Mouse (Mus musculus) gastrocnemius, postnatal 36 days (tissue): ENCODE data around the gene Erg. TPM values are rescaled to one million over a fixed set of nuclear protein-coding genes. Genes with fewer than 3 reads are reported as not detected.

Experiments
- DNase-seq, 2 experiments: peaks; one replicate each; pipeline ENCODE4 v3.0.0; 2022
- intact Hi-C: fragments of 180-260 bp; cut with DNase I; formaldehyde crosslinking; loops from one replicate; pipeline ENCODE4 v1.15.1; 2025
- total RNA-seq, 2 experiments: library from RNA; stranded (reverse); gene quantifications; 2 replicates each; pipeline ENCODE4 v1.2.3; 2021

Erg gene
- total RNA-seq, 2 experiments from 2014 or later: 9.8 to 10.7 TPM

GRCm38 (mm10) chr16:95490386-95490785, 96.0 kb downstream of the Erg start:
- intact Hi-C loops: no loop called here

GRCm38 (mm10) chr16:95487606-95488351, 98.6 kb downstream of the Erg start:
- intact Hi-C loops: no loop called here
- DNase-seq: no peak

More at GRCm38 (mm10) chr16:95490386-95490785, 96.0 kb downstream of the Erg start:
- no peak for DNase-seq

DNA sequence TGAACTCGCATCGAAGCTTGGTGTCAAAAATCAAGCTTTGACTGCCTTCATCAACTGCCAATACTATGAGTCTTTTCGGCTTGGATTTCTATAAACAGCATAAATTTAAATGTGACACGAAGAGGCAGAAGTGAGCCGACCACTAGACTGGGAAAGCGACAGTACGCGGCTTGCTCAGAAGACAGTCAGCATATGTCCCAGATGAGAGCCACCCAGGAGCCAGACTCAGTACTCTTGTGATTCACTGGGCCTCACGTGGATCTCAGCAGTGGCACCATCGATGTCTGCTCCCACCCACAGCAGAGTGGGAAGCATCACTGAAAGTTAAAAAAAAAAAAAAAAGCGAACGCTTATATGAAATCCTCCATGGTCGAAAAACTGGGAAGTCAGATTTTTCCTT, 105.2 kb downstream of the Erg start:
- intact Hi-C loops: no loop called here
- DNase-seq: no peak

DNA sequence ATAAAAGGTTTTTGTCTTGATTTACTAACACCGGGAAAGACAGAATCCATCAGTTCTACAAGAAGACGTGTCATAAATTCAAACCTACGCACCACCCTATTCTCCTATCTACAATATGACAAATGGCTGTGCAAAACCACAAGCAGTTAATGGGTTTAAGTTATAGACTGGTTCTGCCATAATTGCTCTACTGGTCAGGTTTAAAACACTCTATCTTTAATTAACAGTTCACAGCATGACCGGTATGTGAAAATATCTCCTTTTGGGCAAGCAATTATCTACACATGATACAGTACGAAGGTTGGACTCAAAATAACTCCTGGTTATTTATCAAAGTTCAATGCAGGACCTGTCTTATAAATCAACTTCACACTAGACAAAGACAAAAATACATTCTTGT, 107.8 kb downstream of the Erg start:
- intact Hi-C loops: no loop called here
- no peak for DNase-seq

- intact Hi-C loops: no loop called here
- DNase-seq: no peak
These were observed 111.4 kb downstream of the Erg start for GRCm38 (mm10) chr16:95475041-95475440.

DNA sequence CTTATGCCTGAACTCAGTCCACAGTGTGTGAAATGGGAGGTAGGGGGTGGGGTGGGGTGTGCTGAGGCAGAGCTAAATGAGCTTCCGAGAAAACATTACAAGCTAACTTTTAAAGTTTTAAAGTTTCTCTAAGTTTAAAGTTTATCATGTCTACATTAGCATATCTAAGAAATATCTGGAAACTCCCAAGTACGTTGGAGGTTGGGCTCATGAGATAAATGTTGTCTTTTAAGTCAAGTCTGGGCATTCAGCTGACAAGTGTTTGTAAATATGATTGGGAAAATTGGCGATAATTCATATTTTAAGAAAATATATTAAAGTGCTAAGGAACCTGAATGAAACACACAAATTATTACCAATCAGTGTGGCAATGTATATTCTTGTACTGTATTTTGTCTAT, 112.4 kb downstream of the Erg start:
- no peak for DNase-seq
- intact Hi-C loops: loop anchor here (2.0 kb wide), 1 partner anchor 73 kb away; no protein-coding TSS in a partner anchor

DNA sequence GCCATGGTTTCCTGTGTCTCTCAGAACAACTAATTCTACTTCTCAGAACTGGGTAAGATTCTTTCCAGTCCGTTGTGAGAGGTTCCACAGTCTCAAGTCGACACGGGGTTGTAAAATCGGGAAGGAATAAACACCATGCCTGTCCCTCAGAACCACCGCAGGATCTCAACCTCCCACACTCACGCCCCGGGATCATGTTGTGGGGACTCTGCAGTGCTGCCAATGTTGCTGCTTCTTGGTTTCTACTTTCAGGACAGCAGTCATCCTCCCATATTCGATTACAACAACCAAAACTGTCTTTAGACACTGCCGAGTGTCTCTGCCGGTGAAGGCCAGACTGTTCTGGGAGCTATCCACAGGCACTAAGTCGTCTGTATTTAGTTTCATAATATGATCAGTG, 113.6 kb downstream of the Erg start:
- DNase-seq: no peak
- intact Hi-C loops: loop anchor here (2.0 kb wide), 1 partner anchor 72 kb away; no protein-coding TSS in a partner anchor

- intact Hi-C loops: loop anchor here (10.0 kb wide), 1 partner anchor 495 kb away; no protein-coding TSS in a partner anchor
- no peak for DNase-seq
These were observed 116.9 kb downstream of the Erg start for GRCm38 (mm10) chr16:95469262-95470139.

GRCm38 (mm10) chr16:95467893-95468292, 118.5 kb downstream of the Erg start:
- no peak for DNase-seq
- intact Hi-C loops: loop anchor here (10.0 kb wide), 1 partner anchor 497 kb away; no protein-coding TSS in a partner anchor

DNA sequence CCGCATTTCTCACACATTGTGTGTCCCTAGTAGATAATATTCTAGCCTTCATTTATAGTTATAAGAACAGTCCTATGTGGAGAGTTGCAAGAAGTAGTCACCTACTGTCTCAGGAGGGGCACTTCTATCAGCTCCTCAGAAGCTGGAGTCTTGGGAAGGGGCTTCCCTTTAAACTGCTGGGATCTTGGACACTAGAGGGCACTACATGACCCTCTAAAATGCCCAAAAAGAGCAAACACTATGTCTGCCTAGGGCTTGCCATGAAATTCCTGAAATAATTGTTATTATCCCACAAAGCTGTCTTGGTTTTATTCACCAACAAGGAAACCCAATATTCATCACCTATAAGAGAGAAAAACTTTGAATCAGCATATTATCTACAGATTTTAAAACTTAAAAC, 119.8 kb downstream of the Erg start:
- intact Hi-C loops: loop anchor here (10.0 kb wide), 1 partner anchor 498 kb away; no protein-coding TSS in a partner anchor
- no peak for DNase-seq

DNA sequence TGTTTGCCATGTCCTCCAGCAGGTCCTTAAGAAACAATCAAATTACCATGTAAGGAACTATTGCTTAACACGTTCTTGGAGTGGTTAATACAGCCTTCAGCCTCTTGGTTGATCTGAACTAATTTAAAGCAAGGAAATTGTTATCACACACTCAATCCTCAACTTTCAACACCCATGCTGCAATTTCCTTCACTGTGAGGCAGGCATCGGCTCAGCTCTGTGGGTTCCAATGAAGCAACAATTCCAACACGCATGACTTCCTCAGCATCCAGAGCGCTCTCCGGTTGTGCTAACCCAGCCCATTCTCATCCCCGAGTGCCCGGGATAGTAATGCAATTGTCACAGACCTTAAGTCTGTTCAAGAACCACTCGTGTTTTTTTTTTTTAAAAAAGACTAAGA, 121.8 kb downstream of the Erg start:
- intact Hi-C loops: loop anchor here (5.0 to 10.0 kb wide), 2 partner anchors 108 to 500 kb away; no protein-coding TSS in a partner anchor
- no peak for DNase-seq

DNA sequence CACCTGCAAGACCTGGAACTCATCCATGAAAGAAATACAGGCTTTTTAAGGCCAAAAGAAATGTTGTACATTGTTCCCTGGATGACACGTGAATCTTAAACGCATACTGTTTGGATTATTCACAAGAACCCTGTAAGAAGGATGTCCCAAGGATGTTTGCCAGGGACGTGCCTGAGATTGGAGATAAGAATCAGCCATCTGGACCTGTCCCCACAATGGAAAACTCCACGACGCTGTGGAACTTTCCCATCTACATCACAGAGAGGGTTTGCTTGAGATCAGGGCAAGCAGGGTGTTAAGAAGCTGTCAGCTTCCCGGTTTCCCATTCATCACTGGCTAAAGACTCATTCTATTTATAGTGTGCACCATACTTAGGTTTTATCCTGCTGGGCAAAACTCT, 122.6 kb downstream of the Erg start:
- no peak for DNase-seq
- intact Hi-C loops: loop anchor here (5.0 to 10.0 kb wide), 2 partner anchors 109 to 501 kb away; no protein-coding TSS in a partner anchor

GRCm38 (mm10) chr16:95461941-95462340, 124.5 kb downstream of the Erg start:
- intact Hi-C loops: loop anchor here (5.0 to 10.0 kb wide), 2 partner anchors 110 to 503 kb away; no protein-coding TSS in a partner anchor

DNA sequence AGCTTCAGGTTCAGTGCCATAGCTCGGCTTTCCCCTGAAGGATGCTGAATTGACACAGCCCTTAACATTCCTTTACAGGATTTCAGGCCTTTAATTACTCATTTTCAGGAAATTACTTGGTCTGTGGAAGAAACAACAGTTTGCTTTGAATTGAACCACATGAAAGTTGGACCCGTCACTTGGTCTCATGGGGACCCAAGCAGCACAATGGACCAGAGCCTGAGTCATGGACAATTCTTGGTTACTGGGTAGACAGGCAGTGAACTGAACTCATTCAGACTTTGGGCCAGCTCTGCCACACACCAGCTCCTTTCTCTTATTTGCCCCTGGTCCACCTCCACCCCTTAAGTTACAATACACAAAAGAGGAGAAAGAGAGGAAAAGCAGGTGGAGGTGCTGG, 126.1 kb downstream of the Erg start:
- intact Hi-C loops: loop anchor here (5.0 to 10.0 kb wide), 2 partner anchors 112 to 504 kb away; no protein-coding TSS in a partner anchor
- DNase-seq: no peak

More at GRCm38 (mm10) chr16:95461941-95462340, 124.5 kb downstream of the Erg start:
- no peak for DNase-seq

- intact Hi-C loops: no loop called here
- no peak for DNase-seq
These were observed 127.1 kb downstream of the Erg start for GRCm38 (mm10) chr16:95459325-95459691.

DNA sequence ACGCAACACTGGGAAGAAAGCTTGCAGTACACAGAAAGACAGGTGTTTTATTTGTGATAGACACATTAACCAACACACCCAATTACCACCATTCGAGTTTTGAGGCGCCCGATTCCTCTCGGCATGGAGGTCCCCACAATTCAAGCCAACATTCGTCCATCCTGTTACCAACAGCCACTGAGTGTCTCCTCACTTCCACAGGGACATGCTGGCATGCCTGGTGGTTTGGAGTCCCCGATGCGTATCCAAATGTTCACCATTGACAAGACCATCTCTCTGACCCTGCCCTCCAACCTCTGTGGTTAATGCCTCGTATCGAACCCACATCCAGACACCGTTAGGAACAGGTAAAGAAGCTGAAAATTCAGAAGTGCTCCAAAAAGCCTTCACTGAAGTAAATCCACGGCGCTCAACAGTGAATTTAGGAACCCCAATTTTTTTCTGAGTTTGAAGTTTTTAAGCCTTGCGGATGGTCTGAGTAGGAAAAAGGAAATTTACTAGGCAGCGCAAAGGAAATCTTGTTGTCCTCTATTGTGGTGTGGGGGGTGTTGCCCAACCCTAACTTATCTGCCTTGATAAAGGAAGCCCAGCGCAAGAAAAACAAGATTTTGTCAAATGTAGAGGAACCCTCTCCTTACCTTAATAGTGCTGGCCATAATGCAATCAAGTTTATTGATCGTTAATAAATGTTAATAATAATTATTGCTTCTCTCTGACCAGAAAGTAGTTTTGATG, 127.6 kb downstream of the Erg start:
- intact Hi-C loops: no loop called here
- DNase-seq: no peak

DNA sequence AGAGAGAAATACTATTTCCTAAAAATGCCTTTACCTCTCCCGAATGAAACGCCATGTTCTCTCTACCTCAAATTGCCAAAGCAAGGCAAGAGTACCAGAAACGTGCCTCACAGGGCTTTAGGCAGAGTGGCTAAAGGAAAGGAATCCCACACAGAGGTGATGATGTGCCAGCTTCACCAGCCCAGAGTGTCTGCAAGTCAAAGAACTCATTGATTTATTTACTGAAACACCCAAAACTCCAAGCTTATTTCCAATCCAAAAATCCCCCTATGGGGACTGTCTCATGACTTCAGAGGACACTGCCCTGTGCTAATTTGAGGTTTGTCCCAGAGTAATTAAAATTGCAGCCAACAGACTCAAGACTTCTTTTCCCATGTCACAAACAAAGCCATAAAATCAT, 129.4 kb downstream of the Erg start:
- DNase-seq: no peak
- intact Hi-C loops: no loop called here

- DNase-seq: no peak
- intact Hi-C loops: no loop called here
These were observed 130.5 kb downstream of the Erg start for GRCm38 (mm10) chr16:95455896-95456295.

- DNase-seq: no peak
- intact Hi-C loops: no loop called here
These were observed 130.9 kb downstream of the Erg start for GRCm38 (mm10) chr16:95455461-95455860.

- DNase-seq: no peak
- intact Hi-C loops: no loop called here
These were observed 134.0 kb downstream of the Erg start for GRCm38 (mm10) chr16:95452411-95452810.
